ENCODE assay signal across 25 mouse cellular contexts in genomic region chr14:98827490-98827889, GRCm38 (mm10).
A peak's percentile ranks its signal among the peaks of the same experiment; 100 is the strongest.
DNase-seq lines count a peak whose midpoint lies in the region; ATAC-seq and TF ChIP-seq lines count a peak whose summit lies in the region.
"Had no signal": no experiment of that assay in that cellular context is flagged by ENCODE, and none has a peak within 500 bp of the region (broad histone marks: within the 10 kb centered on the region; RNA-seq: fewer than 3 reads in every experiment).

No protein-coding gene starts in this region.

- TF ChIP-seq EP300 in lung, postnatal 0 days (IDR thresholded peaks at IDR 0.05) = no peak

- no peak overlapping the region for H3K9ac ChIP-seq in forebrain, embryonic 16.5 days (replicated peaks; ENCODE audit: low read depth, low read length)
- no peak overlapping the region for H3K9ac ChIP-seq in forebrain, postnatal 0 days
- no peak overlapping the region for H3K9ac ChIP-seq in kidney, embryonic 16.5 days (replicated peaks; ENCODE audit: low read length)
- no peak overlapping the region for H3K9ac ChIP-seq in lung, postnatal 0 days (replicated peaks; ENCODE audit: low read depth)
- H3K9ac ChIP-seq: embryonic facial prominence, embryonic 12.5 days; embryonic facial prominence, embryonic 15.5 days; heart, embryonic 13.5 days had no signal

- H3K9me3 ChIP-seq in forebrain, embryonic 16.5 days (ENCODE audit: control insufficient read depth, low read length) = no peaks in the 10 kb centered on the region
- H3K9me3 ChIP-seq in forebrain, postnatal 0 days (ENCODE audit: low read length) = no peaks in the 10 kb centered on the region
- H3K9me3 ChIP-seq in kidney, embryonic 16.5 days (ENCODE audit: low read length) = no peaks in the 10 kb centered on the region
- no peaks in the 10 kb centered on the region for H3K9me3 ChIP-seq in lung, postnatal 0 days (ENCODE audit: low read length)
- H3K9me3 ChIP-seq: embryonic facial prominence, embryonic 12.5 days; embryonic facial prominence, embryonic 15.5 days; heart, embryonic 10.5 days; heart, embryonic 13.5 days had no signal

- no peak overlapping the region for H3K27ac ChIP-seq in forebrain, embryonic 16.5 days (ENCODE audit: low read length)
- no peak overlapping the region for H3K27ac ChIP-seq in forebrain, postnatal 0 days (ENCODE audit: low read depth, low read length)
- peak overlapping the region; percentile 38; the same call in 1 of the 2 replicates for H3K27ac ChIP-seq in kidney, embryonic 16.5 days (ENCODE audit: low read length)
- H3K27ac ChIP-seq in lung, postnatal 0 days (ENCODE audit: low read length) = no peak overlapping the region
- H3K27ac ChIP-seq: embryonic facial prominence, embryonic 12.5 days; embryonic facial prominence, embryonic 15.5 days; heart, adult 2 months; heart, embryonic 10.5 days; heart, embryonic 13.5 days had no signal

- peaks cover 2% of the 10 kb centered on the region; the same call in 1 of the 2 replicates for H3K4me1 ChIP-seq in forebrain, embryonic 16.5 days (replicated peaks; ENCODE audit: control insufficient read depth, insufficient read depth, low read length)
- no peaks in the 10 kb centered on the region for H3K4me1 ChIP-seq in forebrain, postnatal 0 days (ENCODE audit: insufficient read depth)
- H3K4me1 ChIP-seq in kidney, embryonic 16.5 days (ENCODE audit: insufficient read depth, low read length) = peaks cover 14% of the 10 kb centered on the region; the same call in 1 of the 2 replicates
- no peaks in the 10 kb centered on the region for H3K4me1 ChIP-seq in lung, postnatal 0 days (ENCODE audit: insufficient read depth, low read depth, low read length)
- H3K4me1 ChIP-seq: embryonic facial prominence, embryonic 12.5 days; embryonic facial prominence, embryonic 15.5 days; heart, embryonic 10.5 days; heart, embryonic 13.5 days had no signal

- peak; percentile 45; the same call in 1 of the 2 replicates for ATAC-seq in forebrain, embryonic 16.5 days
- ATAC-seq in forebrain, postnatal 0 days = no peak
- peak; percentile 47; the same call in 1 of the 2 replicates for ATAC-seq in kidney, embryonic 16.5 days (ENCODE audit: low FRiP score, low TSS enrichment)
- ATAC-seq in lung, postnatal 0 days = no peak
- ATAC-seq: forebrain, embryonic 14.5 days; Patski had no signal

- TF ChIP-seq CTCF in forebrain, postnatal 0 days (IDR thresholded peaks at IDR 0.05; ENCODE audit: low read depth) = no peak
- TF ChIP-seq CTCF in lung, postnatal 0 days (IDR thresholded peaks at IDR 0.05) = no peak

- WGBS in forebrain, embryonic 16.5 days = 82% methylated on average over 2 of the region's 2 CpGs
- 89% methylated on average over 2 of the region's 2 CpGs for WGBS in forebrain, postnatal 0 days
- WGBS in kidney, embryonic 16.5 days = 63% methylated on average over 2 of the region's 2 CpGs
- 82% methylated on average over 2 of the region's 2 CpGs for WGBS in lung, postnatal 0 days

- no peak for DNase-seq in forebrain, postnatal 0 days
- peak; percentile 14 for DNase-seq in kidney, adult 9 months
- DNase-seq in kidney, adult 18-20 months = no peak
- no peak for DNase-seq in kidney, adult 8-10 months
- peak; percentile 29 for DNase-seq in Muller cell, postnatal 12 days (ENCODE audit: inconsistent ontology term)
- DNase-seq in lung, postnatal 0 days (ENCODE audit: low spot score) = no peak
- DNase-seq: adrenal gland, postnatal 10 days; adrenal gland, postnatal 36 days; cerebellum, adult 11 months; cerebellum, adult 2 months; cerebellum, adult 9-11 months; cerebellum, postnatal 25 days; gastrocnemius, postnatal 10 days; gastrocnemius, postnatal 36 days; heart, adult 2 months; heart, postnatal 14 days; heart, postnatal 4 days had no signal

- H3K4me3 ChIP-seq in forebrain, embryonic 16.5 days (replicated peaks; ENCODE audit: low read length) = no peak overlapping the region
- H3K4me3 ChIP-seq in forebrain, postnatal 0 days (ENCODE audit: low read depth, low read length) = no peak overlapping the region
- no peak overlapping the region for H3K4me3 ChIP-seq in kidney, embryonic 16.5 days (ENCODE audit: low read length)
- no peak overlapping the region for H3K4me3 ChIP-seq in lung, postnatal 0 days (ENCODE audit: low read depth, low read length)
- H3K4me3 ChIP-seq: embryonic facial prominence, embryonic 12.5 days; embryonic facial prominence, embryonic 15.5 days; heart, adult 2 months; heart, embryonic 10.5 days; heart, embryonic 13.5 days had no signal

- no peaks in the 10 kb centered on the region for H3K36me3 ChIP-seq in forebrain, embryonic 16.5 days (ENCODE audit: control insufficient read depth, insufficient read depth)
- no peaks in the 10 kb centered on the region for H3K36me3 ChIP-seq in forebrain, postnatal 0 days (ENCODE audit: insufficient read depth)
- no peaks in the 10 kb centered on the region for H3K36me3 ChIP-seq in kidney, embryonic 16.5 days (ENCODE audit: insufficient read depth, low read length)
- H3K36me3 ChIP-seq in lung, postnatal 0 days (ENCODE audit: insufficient read depth, low read length) = no peaks in the 10 kb centered on the region
- H3K36me3 ChIP-seq: embryonic facial prominence, embryonic 12.5 days; embryonic facial prominence, embryonic 15.5 days; heart, embryonic 10.5 days; heart, embryonic 13.5 days had no signal

- peaks cover 8% of the 10 kb centered on the region for H3K27me3 ChIP-seq in forebrain, embryonic 16.5 days (replicated peaks; ENCODE audit: control insufficient read depth, insufficient read depth, low read length)
- H3K27me3 ChIP-seq in forebrain, postnatal 0 days (ENCODE audit: insufficient read depth, low read length) = peaks cover 5% of the 10 kb centered on the region; the same call in 1 of the 2 replicates
- H3K27me3 ChIP-seq in kidney, embryonic 16.5 days (ENCODE audit: insufficient read depth, low read length) = no peaks in the 10 kb centered on the region
- H3K27me3 ChIP-seq in lung, postnatal 0 days (replicated peaks; ENCODE audit: insufficient read depth, low read length) = no peaks in the 10 kb centered on the region
- H3K27me3 ChIP-seq: embryonic facial prominence, embryonic 12.5 days; embryonic facial prominence, embryonic 15.5 days; heart, embryonic 13.5 days; Patski had no signal

- no peak overlapping the region for H3K4me2 ChIP-seq in forebrain, embryonic 16.5 days (ENCODE audit: low read length)
- no peak overlapping the region for H3K4me2 ChIP-seq in forebrain, postnatal 0 days (ENCODE audit: low read depth)
- 0 out of 2 replicates have a peak overlapping the region, but pooled peaks have one; percentile 12 for H3K4me2 ChIP-seq in kidney, embryonic 16.5 days (replicated peaks; ENCODE audit: low read depth, low read length)
- H3K4me2 ChIP-seq in lung, postnatal 0 days (replicated peaks; ENCODE audit: low read depth, low read length) = no peak overlapping the region
- H3K4me2 ChIP-seq: embryonic facial prominence, embryonic 12.5 days; embryonic facial prominence, embryonic 15.5 days; heart, embryonic 13.5 days had no signal

Comparison
In these comparisons a context has a peak if more than half of its experiments do, and no peak if none do; other contexts are left out.
1. ATAC-seq: peak in forebrain, embryonic 16.5 days (single experiment) and kidney, embryonic 16.5 days (single experiment); none in forebrain, postnatal 0 days (single experiment) and lung, postnatal 0 days (single experiment).
2. DNase-seq: peak in kidney, adult 9 months (single experiment) and Muller cell, postnatal 12 days (single experiment); none in forebrain, postnatal 0 days (single experiment), kidney, adult 18-20 months (single experiment), kidney, adult 8-10 months (0 of 2) and lung, postnatal 0 days (single experiment).